Mouse (Mus musculus) cerebellum, adult 18-20 months (tissue): ENCODE measurements around the gene Olfr483.

Source experiments
- DNase-seq, 2 experiments: peaks; one replicate each; pipeline ENCODE4 v3.0.0; 2021

Gene Olfr483

GRCm38 (mm10) chr7:108100549-108100948 is at the start of gene Olfr483:
Olfr483 (plus strand) TSS chr7:108100849.
- DNase-seq: no peak

GRCm38 (mm10) chr7:108067246-108067645 is 33.4 kb upstream of the Olfr483 start, which contains the start of gene Olfr480:
Olfr480 (minus strand) TSS chr7:108067346.
- DNase-seq: no peak

GRCm38 (mm10) chr7:108079555-108079954 is 21.1 kb upstream of the Olfr483 start, which contains the start of gene Olfr481:
Olfr481 (plus strand) TSS chr7:108079855.
- no peak for DNase-seq

- DNase-seq: no peak
These were observed 3.2 kb upstream of the Olfr483 start, which contains the start of gene Olfr482 for GRCm38 (mm10) chr7:108097486-108097885. Olfr482 (minus strand) TSS chr7:108097586.

- DNase-seq: no peak
These were observed 20.0 kb downstream of the Olfr483 start for GRCm38 (mm10) chr7:108120681-108121080.

GRCm38 (mm10) chr7:108121416-108121815 is 20.8 kb downstream of the Olfr483 start:
- no peak for DNase-seq

GRCm38 (mm10) chr7:108127349-108127748 is 26.7 kb downstream of the Olfr483 start, which contains the start of gene Olfr484:
Olfr484 (minus strand) TSS chr7:108127449.
- no peak for DNase-seq
